Mouse (Mus musculus) regulatory T cell (primary cell): Measurements from ENCODE around the gene Acer3.

Experiments used
- in situ Hi-C: fragments of 300-600 bp; cut with MboI, MseI; formaldehyde crosslinking; loops from one replicate; pipeline ENCODE4 v1.15.1; 2025; ENCODE audit warnings: high pct_unique_total_duplicates

The Acer3 gene

DNA sequence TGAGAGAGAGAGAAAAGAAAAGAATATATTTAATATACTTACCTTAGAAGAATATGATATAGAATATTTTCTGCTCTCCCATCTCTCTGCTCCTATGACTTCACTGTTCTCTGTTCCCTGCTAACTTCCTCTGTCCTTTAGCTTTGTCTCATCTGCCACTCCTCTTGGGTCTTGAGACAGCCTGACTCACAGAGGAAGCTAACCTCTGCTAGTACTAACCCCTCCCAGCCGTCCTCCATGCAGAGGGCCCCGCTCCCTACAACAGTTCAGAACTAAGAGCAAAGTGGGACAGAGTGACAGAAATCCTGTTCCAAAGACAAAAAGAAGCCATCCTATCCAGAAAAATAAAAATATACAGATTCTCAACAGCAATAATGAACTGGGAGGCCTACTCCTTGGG is at the start of gene Acer3:
TSS of gene Acer3 (minus strand) at position 126 of the 400 bp plus-strand sequence.
- in situ Hi-C loops = no loop called here

DNA sequence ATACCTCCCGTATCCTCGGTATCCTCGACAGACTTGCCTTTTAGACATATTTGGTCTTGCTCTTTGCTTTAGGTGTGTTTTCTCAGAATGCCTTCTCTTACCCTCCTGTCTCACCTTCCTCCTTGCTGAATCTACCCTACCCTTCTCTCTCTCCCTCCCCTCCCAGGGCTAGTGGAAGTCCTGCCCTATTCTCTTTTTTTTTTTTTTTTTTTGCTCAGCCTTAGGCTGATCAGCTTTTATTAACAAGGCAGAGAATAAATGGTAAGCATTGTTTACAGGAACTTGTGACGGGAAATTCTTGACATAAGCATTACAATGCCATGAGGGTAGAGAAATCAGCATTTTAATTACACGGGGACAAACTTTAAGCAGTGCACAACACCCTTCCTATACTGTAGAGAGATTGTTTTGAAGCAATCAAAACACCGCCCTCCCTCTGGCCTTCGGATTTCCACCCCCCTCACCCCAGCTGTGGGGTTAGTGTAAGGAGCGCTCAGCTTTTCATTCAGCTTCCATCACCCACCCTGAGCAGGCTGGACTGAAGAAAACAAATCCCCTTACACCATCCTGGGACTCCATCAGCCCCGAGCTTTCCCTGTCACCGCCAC is 48.9 kb upstream of the Acer3 start:
- in situ Hi-C loops = no loop called here

DNA sequence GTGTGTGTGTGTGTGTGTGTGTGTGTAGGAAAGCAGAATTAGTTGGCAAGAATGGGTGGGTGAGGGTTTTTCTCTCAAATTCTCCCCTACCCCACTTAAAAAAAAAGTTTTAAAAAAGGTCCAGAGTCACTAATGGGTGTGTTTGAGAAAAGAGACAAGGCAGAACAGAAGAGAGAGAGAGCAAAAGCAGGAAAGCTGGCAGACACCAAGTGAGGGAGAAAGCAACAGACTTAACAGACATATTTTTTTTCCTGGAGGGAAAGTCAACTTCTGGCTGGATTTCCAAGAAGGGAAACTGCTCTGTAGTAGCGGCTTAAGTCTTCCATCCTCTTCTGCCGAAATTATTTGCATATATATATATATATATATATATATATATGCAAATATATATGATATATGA is 40.7 kb upstream of the Acer3 start:
- in situ Hi-C loops = no loop called here

DNA sequence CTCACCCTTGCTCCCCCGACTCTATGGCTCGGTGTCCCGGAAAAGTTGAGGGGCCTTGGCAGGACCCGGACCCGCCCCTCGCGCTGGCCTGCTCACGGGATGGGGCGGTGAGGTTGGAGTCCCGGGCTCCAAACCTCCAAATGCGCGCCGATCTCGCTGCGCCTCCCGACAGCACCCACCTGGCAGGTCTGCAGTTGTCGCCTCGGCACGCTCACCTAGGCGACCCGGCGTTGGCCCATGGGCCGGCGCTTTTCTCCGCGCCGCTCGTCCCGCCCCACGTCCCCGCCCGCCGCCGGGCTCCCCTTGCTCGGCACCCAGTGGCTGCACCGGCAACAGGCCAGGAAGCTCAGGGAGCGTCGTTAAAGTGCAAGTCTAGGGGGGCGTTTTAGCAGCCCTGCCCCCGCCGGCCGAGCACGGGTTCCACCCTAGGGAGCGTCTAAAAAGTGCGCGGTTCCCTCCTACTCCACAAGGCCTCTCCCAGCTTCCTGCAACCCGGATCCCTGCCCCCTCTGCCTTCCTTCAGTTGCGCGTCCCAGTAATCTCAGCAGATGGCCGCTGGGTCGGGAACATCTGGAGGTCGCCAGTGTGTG is 40.1 kb upstream of the Acer3 start, which contains the start of gene Tsku:
TSS of gene Tsku (minus strand) at position 266 of the 590 bp plus-strand sequence.
- in situ Hi-C loops = no loop called here

DNA sequence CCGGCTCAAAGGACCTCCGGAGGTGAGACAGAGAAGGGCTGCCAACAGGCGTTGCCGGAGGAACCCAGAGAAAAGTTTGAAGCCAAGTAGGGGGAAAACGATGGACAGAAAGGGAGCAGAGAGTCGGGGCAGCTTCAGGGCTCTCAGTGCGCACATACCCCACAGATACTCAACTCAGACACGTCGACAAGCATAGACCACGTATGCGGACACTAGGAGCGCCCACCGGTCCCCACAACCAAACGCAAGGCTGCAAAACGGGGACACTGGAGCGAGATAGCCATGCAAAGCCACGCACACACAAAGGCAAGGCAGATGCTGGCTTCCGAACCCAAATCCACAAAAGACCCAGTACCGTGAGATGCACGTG is 39.6 kb upstream of the Acer3 start:
- in situ Hi-C loops = no loop called here

DNA sequence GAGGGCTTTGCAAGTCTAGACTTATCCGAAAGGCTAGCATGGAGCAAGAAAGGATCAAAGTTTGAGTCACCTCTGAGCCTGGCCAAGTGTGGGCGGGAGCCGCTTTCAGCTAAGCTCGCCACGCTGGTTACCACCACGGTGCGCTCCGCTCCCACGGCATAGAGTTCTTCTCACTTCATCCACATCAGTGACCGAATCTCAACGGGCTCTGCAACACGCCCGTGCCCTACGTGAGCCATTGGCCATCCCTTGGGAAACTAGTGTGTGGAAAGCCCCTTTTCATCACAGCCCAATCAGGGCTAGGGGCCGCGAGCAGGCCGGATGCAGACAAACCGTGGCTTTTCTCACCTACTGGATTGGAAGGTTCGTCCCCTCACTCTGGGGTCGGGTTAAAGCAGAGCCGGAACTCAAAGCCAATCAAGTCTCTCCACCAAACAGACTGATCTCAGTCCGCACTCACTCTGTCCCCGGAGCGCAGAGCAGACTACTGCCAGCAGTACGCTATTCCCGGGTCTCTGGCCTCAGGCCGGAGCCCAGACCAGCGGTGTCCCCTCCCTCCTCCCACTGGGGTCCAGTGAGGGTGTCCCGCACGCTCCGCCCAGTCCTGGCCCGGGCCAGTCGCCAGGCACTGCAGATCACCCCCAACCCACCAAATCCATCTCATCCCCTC is 39.1 kb upstream of the Acer3 start:
- in situ Hi-C loops = no loop called here

DNA sequence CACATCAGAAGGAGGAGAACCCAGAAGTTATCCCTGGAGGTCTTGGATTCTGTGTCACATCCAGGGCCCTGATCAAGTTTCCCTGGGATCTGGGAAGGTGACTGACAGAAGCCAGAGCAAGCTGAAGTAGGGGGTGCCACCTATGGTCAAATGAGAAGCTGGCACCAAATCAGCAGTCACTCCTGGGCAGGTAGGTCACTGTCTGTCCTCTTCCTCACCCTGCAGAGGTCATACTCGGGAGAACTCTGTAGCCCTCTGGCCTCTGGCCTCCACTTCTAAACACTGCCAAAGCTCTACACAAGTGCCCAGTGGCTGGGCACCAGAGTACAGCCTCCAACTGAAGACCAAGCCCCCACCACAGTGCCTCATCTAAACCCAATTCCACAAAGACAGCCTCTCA is 37.0 kb upstream of the Acer3 start:
- in situ Hi-C loops = no loop called here

DNA sequence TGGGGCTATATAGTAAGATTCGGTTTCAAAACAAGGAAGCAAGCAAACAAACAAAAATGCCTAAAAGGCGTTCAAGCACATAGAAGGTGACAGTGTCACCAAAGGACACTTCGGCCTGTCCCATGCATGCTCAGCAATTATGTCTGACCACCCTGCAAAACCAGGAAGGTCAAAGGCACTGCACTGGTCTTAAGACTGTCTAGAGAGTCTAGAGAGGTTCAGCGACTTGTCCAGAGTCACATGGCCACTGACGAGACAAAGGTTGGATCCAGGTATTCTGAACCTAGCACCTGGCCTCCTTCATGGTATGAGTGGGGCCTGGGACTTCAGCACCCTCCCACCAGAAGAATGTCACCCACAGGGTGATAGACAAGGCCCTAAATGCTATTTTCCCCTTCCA is 36.3 kb upstream of the Acer3 start:
- in situ Hi-C loops = no loop called here

DNA sequence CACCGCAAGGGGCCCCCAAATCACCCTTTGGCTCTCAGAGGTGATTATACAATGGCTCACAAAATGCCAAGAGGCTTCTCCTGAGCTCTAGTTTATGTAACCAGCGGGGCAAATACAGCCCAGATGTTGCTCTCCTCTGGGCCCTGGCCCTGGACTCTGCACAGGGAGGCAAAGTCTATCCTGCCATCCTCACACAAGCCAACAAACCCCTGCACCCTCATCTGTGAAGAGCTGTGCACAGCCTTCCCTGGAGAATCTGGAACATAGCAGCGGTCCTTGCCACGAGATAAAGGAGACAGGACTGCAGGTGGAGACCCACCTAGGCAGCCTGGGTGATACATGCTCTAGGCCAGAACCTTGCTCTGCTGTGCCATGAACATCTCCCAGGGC is 33.9 kb upstream of the Acer3 start:
- in situ Hi-C loops = loop anchor here (5.0 kb wide), 1 partner anchor 82 kb away; no protein-coding TSS in a partner anchor

DNA sequence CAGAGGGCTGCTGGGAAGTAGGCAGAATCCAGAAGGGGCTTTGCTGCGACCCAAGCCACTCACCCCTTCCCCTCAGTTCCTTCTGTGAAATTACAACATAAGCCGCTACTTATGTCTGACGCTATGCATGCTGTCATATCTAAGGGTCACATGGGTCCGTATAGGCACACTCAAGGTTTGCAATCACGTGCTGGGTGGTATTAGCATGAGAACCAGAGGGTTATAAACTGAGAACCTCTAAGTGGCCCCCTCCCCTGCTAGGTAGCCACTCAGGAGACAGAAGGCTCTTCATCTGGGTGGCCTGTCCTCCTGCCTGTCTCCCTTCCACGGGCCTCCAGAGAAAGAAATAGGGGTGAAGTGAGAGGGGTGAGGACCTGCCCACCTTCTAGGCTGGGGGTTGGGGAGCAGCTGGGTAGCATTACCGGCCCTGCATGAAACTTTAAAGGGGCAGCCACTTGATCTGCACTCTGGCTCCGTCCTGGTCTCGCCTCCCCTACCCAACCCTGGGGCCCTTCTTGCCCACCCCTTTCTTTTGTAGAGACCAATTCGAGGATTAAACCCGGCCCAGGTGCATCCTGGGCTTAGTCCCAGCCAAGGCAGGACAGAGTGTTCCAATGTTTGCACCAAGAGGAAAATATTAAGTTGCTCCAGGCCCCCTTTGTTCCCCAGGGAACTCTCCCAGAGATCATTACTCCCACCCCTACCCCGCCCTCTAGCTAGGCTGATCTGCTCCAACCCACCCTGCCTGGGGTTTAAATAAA is 33.3 kb upstream of the Acer3 start:
- in situ Hi-C loops = loop anchor here (5.0 kb wide), 1 partner anchor 83 kb away; no protein-coding TSS in a partner anchor

DNA sequence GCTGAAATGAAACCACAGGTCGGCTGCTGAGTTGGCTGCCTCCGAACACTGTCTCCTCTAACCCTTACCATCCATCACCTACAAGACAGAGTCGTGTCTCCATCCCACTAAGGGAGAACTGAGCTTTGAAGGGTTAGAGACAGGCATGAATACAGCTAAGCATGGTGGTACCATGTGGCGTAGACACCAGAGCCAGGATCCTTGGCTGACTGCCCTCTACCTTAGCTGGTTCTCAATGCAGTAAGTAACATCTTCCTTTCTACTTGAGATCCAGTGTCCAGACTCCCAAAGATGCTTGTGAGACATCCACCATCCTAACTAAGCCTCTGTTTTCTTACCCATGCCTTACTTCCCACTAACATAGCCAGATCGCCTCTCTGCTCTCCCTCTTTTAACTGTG is 32.6 kb upstream of the Acer3 start:
- in situ Hi-C loops = loop anchor here (5.0 kb wide), 1 partner anchor 84 kb away; no protein-coding TSS in a partner anchor

DNA sequence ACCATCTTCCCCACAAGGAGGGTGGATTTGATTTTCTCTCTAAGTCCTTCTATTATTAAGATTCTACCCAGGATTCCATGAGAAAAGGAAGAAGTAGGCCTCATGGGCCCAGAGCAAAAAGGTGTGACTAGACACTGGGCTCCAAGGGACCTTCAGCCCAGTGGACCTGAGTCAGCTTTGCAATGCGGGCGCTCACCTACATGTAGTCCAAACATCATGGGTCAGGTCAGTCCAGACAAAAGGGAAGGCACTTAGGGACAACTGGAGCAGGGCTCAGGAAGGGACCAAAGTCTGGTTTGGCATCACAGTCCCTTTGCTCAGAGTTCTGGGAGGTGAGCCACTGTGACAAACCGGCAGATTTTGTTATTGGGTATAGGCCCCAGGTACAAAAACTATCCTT is 30.5 kb upstream of the Acer3 start:
- in situ Hi-C loops = loop anchor here (5.0 kb wide), 1 partner anchor 86 kb away; no protein-coding TSS in a partner anchor

DNA sequence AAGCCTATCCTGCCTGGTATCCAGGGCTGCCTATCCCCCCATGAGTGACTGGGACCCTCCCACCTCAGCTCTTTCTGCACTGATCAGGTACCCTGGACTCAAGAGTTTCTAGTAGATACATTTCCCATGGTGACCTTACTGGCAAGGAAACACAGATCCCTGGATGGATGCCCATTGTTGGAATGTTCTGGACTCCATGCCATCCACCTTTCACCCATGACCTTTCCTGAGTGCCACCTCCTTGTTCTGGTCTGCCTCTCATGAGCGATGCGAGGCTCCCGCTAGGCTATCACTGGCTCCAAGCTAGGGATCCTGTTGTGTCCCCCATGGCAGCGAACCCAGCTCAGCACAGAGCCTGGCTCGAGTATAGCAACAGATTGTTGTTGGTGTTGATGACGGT is 28.8 kb upstream of the Acer3 start:
- in situ Hi-C loops = loop anchor here (5.0 to 10.0 kb wide), 2 partner anchors 87 to 195 kb away; no protein-coding TSS in a partner anchor

DNA sequence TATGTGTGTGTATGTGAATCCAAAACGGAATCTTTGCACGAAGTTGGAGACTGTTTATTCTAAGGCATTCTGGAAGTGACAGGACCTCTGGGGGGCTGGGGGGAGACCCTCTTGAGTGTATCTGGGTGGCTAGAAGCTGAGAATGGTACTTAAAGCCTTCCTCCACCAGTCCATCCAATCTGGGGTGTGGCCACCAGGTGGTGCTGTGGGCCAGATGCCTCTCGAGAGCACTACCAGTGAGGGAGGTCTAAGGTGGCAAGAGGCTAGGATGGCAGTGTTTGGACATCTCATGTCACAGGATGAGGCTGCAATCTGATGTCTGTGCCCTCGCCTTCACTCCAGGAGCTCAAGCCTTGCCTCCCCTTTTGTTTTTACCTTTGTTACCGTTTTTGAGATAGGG is 28.1 kb upstream of the Acer3 start:
- in situ Hi-C loops = loop anchor here (10.0 kb wide), 1 partner anchor 194 kb away; no protein-coding TSS in a partner anchor

DNA sequence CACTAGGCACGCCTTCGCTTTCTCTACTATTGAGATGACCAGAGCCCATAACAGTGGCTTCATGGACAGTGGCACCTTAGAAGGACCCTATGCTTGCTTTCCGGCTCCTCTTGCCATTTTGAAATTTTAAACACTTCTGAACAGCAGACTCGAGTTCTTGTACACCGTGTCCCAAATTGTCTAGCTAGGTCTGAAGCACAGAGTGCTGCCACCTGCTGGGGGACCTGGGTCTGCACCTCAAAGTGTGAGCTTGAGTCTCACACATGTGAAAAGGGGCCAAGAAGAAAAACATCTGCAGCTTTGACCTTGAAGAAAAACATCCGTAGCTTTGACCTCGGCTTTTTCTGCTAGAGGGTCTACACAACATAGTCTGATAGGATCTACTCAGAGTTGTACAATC is 27.0 kb upstream of the Acer3 start:
- in situ Hi-C loops = loop anchor here (10.0 kb wide), 1 partner anchor 193 kb away; no protein-coding TSS in a partner anchor

DNA sequence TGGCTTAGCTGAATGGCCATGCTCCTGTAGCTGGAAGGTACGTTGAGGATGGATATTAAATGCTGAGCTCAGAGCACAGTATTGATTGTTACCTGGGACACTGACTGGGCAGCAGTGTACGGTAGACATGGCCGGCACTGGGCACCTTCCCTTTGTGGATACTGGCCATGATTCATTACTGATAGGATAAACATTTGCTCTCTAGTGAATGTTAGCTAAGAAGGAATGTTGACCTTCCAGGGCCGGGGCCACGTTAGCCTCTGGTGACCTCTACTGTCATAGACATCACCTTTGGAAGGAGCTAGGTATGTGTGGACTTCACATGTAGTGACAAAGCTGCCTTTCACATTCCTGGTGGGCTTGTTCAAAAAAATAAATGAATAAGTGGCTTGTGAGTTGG is 26.5 kb upstream of the Acer3 start:
- in situ Hi-C loops = loop anchor here (10.0 kb wide), 1 partner anchor 193 kb away; no protein-coding TSS in a partner anchor

DNA sequence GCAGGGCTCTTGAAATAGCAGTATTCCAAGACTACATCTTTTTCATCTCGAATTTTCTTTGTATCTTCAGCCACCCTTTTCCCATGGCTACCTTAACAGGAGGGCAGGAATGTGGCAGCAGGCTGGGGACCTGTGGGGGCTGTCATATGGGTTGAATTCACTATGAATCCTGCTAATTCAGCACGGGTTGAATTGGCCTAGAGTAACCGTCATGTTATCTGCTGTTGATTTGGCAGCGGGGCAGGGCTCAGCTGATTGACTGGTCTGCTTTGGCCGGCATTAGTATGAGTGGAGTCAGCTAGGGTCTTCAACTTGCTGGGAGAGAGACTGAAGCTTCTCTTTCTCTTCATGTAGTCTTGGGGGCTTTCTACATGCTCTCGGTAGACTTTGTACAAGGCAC is 24.0 kb upstream of the Acer3 start:
- in situ Hi-C loops = loop anchor here (10.0 kb wide), 1 partner anchor 190 kb away; no protein-coding TSS in a partner anchor

DNA sequence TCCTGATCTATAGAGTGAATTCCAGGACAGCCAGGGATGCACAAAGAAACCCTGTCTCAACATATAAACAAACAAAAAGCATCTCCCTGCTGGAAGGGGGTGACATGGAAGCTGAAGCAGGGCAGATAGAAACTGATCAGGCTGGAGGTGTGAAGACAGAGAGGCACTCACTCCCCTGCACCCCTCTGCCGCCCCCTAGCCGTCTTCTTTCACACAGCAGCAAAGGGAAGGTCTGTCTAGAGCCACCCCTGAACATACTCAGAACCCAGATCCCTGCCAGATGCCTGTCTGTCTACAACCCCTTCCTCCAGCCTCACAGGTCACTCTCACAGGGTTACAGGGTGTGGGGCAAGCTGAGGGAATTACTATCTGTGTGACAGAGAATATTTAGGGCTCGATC is 23.4 kb upstream of the Acer3 start:
- in situ Hi-C loops = loop anchor here (5.0 to 10.0 kb wide), 2 partner anchors 77 to 190 kb away; no protein-coding TSS in a partner anchor

DNA sequence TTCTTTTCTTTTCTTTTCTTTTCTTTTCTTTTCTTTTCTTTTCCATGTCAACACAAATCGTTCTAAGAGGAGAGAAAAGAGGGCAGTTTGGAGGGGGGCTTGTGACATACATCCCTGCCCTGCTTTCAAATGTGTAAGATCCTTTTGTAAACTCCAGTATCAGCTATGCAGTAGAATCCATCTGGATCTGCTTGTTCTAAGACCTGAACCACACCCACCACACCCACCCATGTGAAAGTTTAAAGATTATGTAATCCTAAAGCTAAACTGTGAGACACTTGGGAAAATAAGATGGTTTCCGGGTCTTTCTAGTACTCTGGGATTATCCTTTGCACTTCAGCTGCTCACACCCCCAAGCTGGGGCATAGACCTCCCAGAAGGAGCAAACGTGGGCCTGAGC is 21.2 kb upstream of the Acer3 start:
- in situ Hi-C loops = loop anchor here (5.0 to 10.0 kb wide), 2 partner anchors 75 to 187 kb away; no protein-coding TSS in a partner anchor

DNA sequence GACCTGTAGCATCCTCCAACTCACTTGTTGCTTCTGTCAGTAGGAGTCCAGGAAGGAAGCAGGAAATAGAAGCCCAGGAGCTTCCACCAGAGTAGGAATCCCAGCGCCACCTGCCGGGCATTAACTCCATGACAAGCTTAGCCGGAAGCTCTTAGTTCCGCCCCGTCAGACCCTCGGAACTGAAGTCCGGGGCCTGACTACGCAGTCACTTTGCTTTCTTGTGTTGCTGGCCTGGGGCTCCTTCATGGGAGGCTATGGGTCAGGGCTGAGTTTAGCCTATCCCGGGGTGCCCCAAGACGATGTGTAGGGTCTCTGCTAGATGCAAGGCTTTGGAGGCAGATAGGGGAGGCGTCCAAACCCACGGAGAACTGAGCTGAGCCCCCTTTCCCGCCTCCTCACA is 20.5 kb upstream of the Acer3 start:
- in situ Hi-C loops = loop anchor here (5.0 to 10.0 kb wide), 2 partner anchors 74 to 187 kb away; no protein-coding TSS in a partner anchor

DNA sequence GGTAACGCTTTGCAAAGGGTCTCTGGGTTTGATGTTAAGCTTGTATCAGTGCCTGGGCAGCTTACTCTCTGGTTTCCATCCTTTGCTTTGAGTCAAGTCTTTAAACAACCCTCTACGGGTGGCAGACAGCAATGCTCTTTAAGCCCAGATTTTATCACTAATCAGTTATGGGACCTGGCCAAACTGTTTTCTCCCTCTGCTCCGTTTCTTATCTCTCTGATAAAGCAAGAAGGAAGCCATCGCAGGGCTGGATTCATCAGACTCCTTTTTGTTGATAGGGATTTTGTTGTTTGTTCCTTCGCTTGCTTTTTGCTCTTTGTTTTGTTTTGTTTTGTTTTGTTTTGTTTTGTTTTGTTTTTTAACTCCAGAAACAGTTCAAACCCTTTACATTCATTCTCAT is 19.3 kb upstream of the Acer3 start:
- in situ Hi-C loops = loop anchor here (5.0 to 10.0 kb wide), 2 partner anchors 73 to 186 kb away; no protein-coding TSS in a partner anchor

DNA sequence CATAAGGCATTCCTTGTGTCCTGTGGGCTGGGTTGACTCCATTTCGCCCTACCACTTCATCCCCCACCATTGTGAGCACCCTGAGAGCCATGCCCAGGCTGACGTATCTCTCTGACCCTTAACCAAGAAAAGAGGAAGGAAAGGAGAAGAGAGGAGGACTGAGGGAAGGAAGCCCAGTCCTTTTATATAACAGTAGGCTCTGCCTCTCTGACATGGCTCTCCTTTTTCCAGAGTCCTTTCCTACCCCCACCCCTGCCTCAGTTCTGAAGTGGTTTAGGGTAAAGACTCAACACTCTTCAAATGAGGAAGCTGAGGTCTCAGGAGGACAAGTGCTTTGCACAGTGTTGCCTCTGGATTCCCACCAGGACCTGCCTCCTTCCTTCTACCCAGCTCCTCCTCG is 13.0 kb upstream of the Acer3 start:
- in situ Hi-C loops = no loop called here
